Mouse (Mus musculus) liver, postnatal 0 days (tissue): ENCODE results near the gene Chst3. TPM values are rescaled to one million over a fixed set of nuclear protein-coding genes. Genes with fewer than 3 reads are reported as not detected.
"Not testable (repeated sequence)": the region's sequence is repeated elsewhere in the genome, so short reads cannot be mapped to it uniquely, and the experiment has no call there.

Experiments
- ATAC-seq: fragments of 200-750 bp; cut with Nextera tagmentation; 2 replicates; pipeline ENCODE4 v1.8.0; 2017; ENCODE audit warnings: mild to moderate bottlenecking, moderate library complexity
- DNase-seq: peaks from one replicate; pipeline ENCODE4 v3.0.0-alpha.2; 2016
- H3K27ac ChIP-seq: fragments of 300-500 bp; sonication (generic); 2 replicates; pipeline ENCODE4 v1.5.1; 2014; ENCODE audit warnings: antibody characterized with exemption, moderate library complexity, mild to moderate bottlenecking, low read depth
- H3K27me3 ChIP-seq: fragments of 300-500 bp; sonication (generic); 2 replicates; pipeline ENCODE4 v1.6.1; 2014; ENCODE audit warnings: low read length, control low read depth, mixed read lengths; ENCODE audit not compliant: insufficient read depth
- H3K36me3 ChIP-seq: fragments of 300-500 bp; sonication (generic); replicated peaks from 2 replicates; pipeline ENCODE4 v1.6.1; 2014; ENCODE audit warnings: mild to moderate bottlenecking, control low read depth, low read length, moderate library complexity, mixed read lengths; ENCODE audit not compliant: insufficient read depth
- H3K4me1 ChIP-seq: fragments of 300-500 bp; sonication (generic); 2 replicates; pipeline ENCODE4 v1.6.1; 2014; ENCODE audit warnings: antibody characterized with exemption, mild to moderate bottlenecking, control low read depth; ENCODE audit not compliant: insufficient read depth
- H3K4me2 ChIP-seq: fragments of 300-500 bp; sonication (generic); 2 replicates; pipeline ENCODE4 v1.6.1; 2014; ENCODE audit warnings: low read depth, mild to moderate bottlenecking, low read length, moderate library complexity, mixed read lengths
- H3K4me3 ChIP-seq: fragments of 300-500 bp; sonication (generic); 2 replicates; pipeline ENCODE4 v1.5.1; 2014; ENCODE audit warnings: low read depth, low read length
- H3K9ac ChIP-seq: fragments of 300-500 bp; sonication (generic); replicated peaks from 2 replicates; pipeline ENCODE4 v1.6.1; 2014; ENCODE audit warnings: mild to moderate bottlenecking, moderate library complexity
- H3K9me3 ChIP-seq: fragments of 300-500 bp; sonication (generic); 2 replicates; pipeline ENCODE4 v1.6.1; 2016; ENCODE audit warnings: mild to moderate bottlenecking, control low read depth, low read length, mixed read lengths
- CTCF ChIP-seq: sonication (generic); IDR thresholded peaks from 2 replicates; pipeline ENCODE4 v1.5.1; 2016; ENCODE audit warnings: antibody characterized with exemption, low read depth
- EP300 ChIP-seq: IDR thresholded peaks from 2 replicates; pipeline ENCODE4 v1.6.1; 2016; ENCODE audit warnings: antibody characterized with exemption, low read depth, mild to moderate bottlenecking
- WGBS: fragments of 180-500 bp; shearing (Covaris S2); extraction: QIAGEN DNeasy Blood & Tissue Kit; methylation state at CpG from one replicate; pipeline ENCODE4 v1.1.7; 2014; ENCODE audit not compliant: insufficient replicate concordance; 5-methylcytosine and 5-hydroxymethylcytosine counted together
- polyA plus RNA-seq: library from polyadenylated mRNA; unstranded; fragments of >200 nt; fragmentation: Nextera tagmentation; extraction: Ambion mirVana; gene quantifications from 2 replicates; pipeline ENCODE4 v1.2.1, GENCODE M21; 2015

The Chst3 gene
- polyA plus RNA-seq, 1 experiment from 2014 or later = 0.73 TPM

- peaks cover 3% of the 10 kb centered on the region for H3K27me3 ChIP-seq
- no peak for ATAC-seq
- no peak overlapping the region for H3K27ac ChIP-seq
- WGBS = 77% methylated on average over 2 of the region's 2 CpGs
- no peak for TF ChIP-seq CTCF
- TF ChIP-seq EP300 = no peak
- H3K9ac ChIP-seq = no peak overlapping the region
- H3K9me3 ChIP-seq = no peaks in the 10 kb centered on the region
- no peak overlapping the region for H3K4me3 ChIP-seq
- H3K36me3 ChIP-seq = no peaks in the 10 kb centered on the region
- H3K4me2 ChIP-seq = no peak overlapping the region
- DNase-seq = no peak
- H3K4me1 ChIP-seq = no peaks in the 10 kb centered on the region
Measured at GRCm38 (mm10) chr10:60224601-60225000, 5.5 kb upstream of the Chst3 start.

GRCm38 (mm10) chr10:60221571-60222259 is 2.7 kb upstream of the Chst3 start:
- not testable (repeated sequence) for H3K9me3 ChIP-seq, H3K4me1 ChIP-seq, H3K27ac ChIP-seq, H3K9ac ChIP-seq, H3K36me3 ChIP-seq, ATAC-seq, H3K4me3 ChIP-seq, H3K4me2 ChIP-seq, DNase-seq
- peaks cover 28% of the 10 kb centered on the region for H3K27me3 ChIP-seq
- 81% methylated on average over 5 of the region's 5 CpGs for WGBS

GRCm38 (mm10) chr10:60220607-60221006 is 1.5 kb upstream of the Chst3 start:
- peak overlapping the region; percentile 51; the same call in 1 of the 2 replicates for H3K4me2 ChIP-seq
- WGBS = 77% methylated on average over 4 of the region's 4 CpGs
- no peaks in the 10 kb centered on the region for H3K9me3 ChIP-seq
- H3K4me3 ChIP-seq = no peak overlapping the region
- H3K9ac ChIP-seq = no peak overlapping the region
- no peak overlapping the region for H3K27ac ChIP-seq
- H3K36me3 ChIP-seq = no peaks in the 10 kb centered on the region
- peaks cover 33% of the 10 kb centered on the region for H3K27me3 ChIP-seq
- no peak for DNase-seq
- TF ChIP-seq CTCF (no peak), EP300 (no peak)
- no peaks in the 10 kb centered on the region for H3K4me1 ChIP-seq
- no peak for ATAC-seq

- H3K4me2 ChIP-seq = peak overlapping the region; percentile 51
- no peaks in the 10 kb centered on the region for H3K9me3 ChIP-seq
- H3K4me3 ChIP-seq = no peak overlapping the region
- DNase-seq = no peak
- no peaks in the 10 kb centered on the region for H3K36me3 ChIP-seq
- ATAC-seq = no peak
- H3K4me1 ChIP-seq = no peaks in the 10 kb centered on the region
- no peak overlapping the region for H3K9ac ChIP-seq
- H3K27me3 ChIP-seq = peaks cover 33% of the 10 kb centered on the region
- WGBS = 56% methylated on average over 5 of the region's 5 CpGs
- TF ChIP-seq EP300 (no peak), CTCF (no peak)
- peak overlapping the region; percentile 71; the same call in 1 of the 2 replicates for H3K27ac ChIP-seq
Measured at GRCm38 (mm10) chr10:60220042-60220523, 1.0 kb upstream of the Chst3 start.

GRCm38 (mm10) chr10:60218033-60218590 is 948 bp downstream of the Chst3 start:
- Histone ChIP-seq H3K27me3 (peaks cover 33% of the 10 kb centered on the region), H3K27ac (0 out of 2 replicates have a peak overlapping the region, but pooled peaks have one; percentile 9), H3K4me3 (peak overlapping the region; percentile 44), H3K4me2 (peak overlapping the region; percentile 51), H3K9me3 (no peaks in the 10 kb centered on the region), H3K36me3 (no peaks in the 10 kb centered on the region), H3K4me1 (no peaks in the 10 kb centered on the region), H3K9ac (peak overlapping the region; percentile 28)
- ATAC-seq (no peak), DNase-seq (no peak)
- TF ChIP-seq CTCF = no peak
- no peak for TF ChIP-seq EP300
- WGBS = 10% methylated on average over 18 of the region's 18 CpGs

- Histone ChIP-seq H3K27me3 (peaks cover 33% of the 10 kb centered on the region), H3K27ac (peak overlapping the region; percentile 39)
Measured at GRCm38 (mm10) chr10:60216331-60217095, 2.5 kb downstream of the Chst3 start.

More at GRCm38 (mm10) chr10:60216331-60217095, 2.5 kb downstream of the Chst3 start:
- no peak for TF ChIP-seq CTCF
- no peak for TF ChIP-seq EP300
- ATAC-seq = no peak; the same call in 1 of the 2 replicates
- no peak for DNase-seq
- no peaks in the 10 kb centered on the region for H3K36me3 ChIP-seq
- H3K9me3 ChIP-seq = no peaks in the 10 kb centered on the region
- no peaks in the 10 kb centered on the region for H3K4me1 ChIP-seq
- H3K4me2 ChIP-seq = peak overlapping the region; percentile 51
- H3K4me3 ChIP-seq = peak overlapping the region; percentile 44
- no peak overlapping the region; the same call in none of the 2 replicates for H3K9ac ChIP-seq
- 69% methylated on average over 11 of the region's 11 CpGs for WGBS
